In the genomic region with DNA sequence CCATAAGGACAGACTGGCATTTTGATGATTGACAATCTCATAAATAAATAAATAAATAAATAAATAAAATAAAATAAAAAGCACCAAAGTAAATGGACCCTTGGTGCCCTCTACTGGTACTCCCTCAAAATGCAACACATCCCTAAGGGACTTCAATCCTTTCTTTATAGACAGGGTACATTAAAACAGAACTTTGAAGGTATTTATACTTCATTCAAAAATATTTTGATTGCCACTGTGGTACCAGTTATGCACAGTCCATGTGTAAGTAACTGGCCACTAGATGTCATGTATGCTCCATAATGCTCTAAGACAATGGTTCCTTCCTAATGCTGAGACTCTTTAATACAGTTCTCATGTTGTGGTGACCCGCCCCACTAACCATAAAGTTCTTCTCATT, we compare ENCODE assay signal across 9 mouse cellular contexts. TPM values are rescaled to one million over a fixed set of nuclear protein-coding genes. Genes with fewer than 3 reads are reported as not detected.
A peak's percentile ranks its signal among the peaks of the same experiment; 100 is the strongest.
DNase-seq lines count a peak whose midpoint lies in the region; ATAC-seq and TF ChIP-seq lines count a peak whose summit lies in the region.
"Had no signal": no experiment of that assay in that cellular context is flagged by ENCODE, and none has a peak within 500 bp of the region (broad histone marks: within the 10 kb centered on the region; RNA-seq: fewer than 3 reads in every experiment).

No protein-coding gene starts in this region.

- peak; percentile 34 to 37 for DNase-seq in cerebellum, adult 2 months
- peak; percentile 22 to 63 for DNase-seq in left cerebral cortex, postnatal 14 days (ENCODE audit: low spot score in 2 of 2)
- DNase-seq in left cerebral cortex, adult 8-10 months (ENCODE audit: low spot score in 2 of 2), result no peak
- peak; percentile 60 for DNase-seq in naive thymus-derived CD4-positive, alpha-beta T cell, adult 2 months (ENCODE audit: low read depth)
- no peak for DNase-seq in spleen, postnatal 4 days (ENCODE audit: low spot score in 2 of 2)
- DNase-seq: liver, embryonic 13.5 days had no signal

- peaks cover 8% of the 10 kb centered on the region; the same call in 1 of the 2 replicates for H3K4me1 ChIP-seq in cerebellum, adult 2 months (ENCODE audit: control insufficient read depth, insufficient read depth, low read length)

- 87% methylated on average over 1 of the region's 1 CpGs for WGBS in cerebellum, adult 2 months

- no peak overlapping the region for H3K4me3 ChIP-seq in cerebellum, adult 2 months (replicated peaks; ENCODE audit: insufficient read depth, low read depth, low read length)
- H3K4me3 ChIP-seq: liver, embryonic 13.5 days had no signal

- ATAC-seq in cerebellum, adult (ENCODE audit: insufficient number of reproducible peaks, low FRiP score, low TSS enrichment), result no peak
- ATAC-seq in activated CD4-positive, CD25-positive, alpha-beta regulatory T cell, adult 4 months, result peak; percentile 70
- peak; percentile 66 for ATAC-seq in inflammation-experienced regulatory T-cells, adult 6 months

- no peaks in the 10 kb centered on the region for H3K27me3 ChIP-seq in cerebellum, adult 2 months (ENCODE audit: control insufficient read depth, insufficient read depth, low read length)
- H3K27me3 ChIP-seq: liver, embryonic 13.5 days had no signal

- TF ChIP-seq POLR2A in cerebellum, adult 2 months (IDR thresholded peaks at IDR 0.05; ENCODE audit: borderline replicate concordance, insufficient read depth, low read length), result no peak

- H3K27ac ChIP-seq in cerebellum, adult 2 months (ENCODE audit: insufficient read depth, low read length), result no peak overlapping the region
- H3K27ac ChIP-seq: liver, embryonic 13.5 days had no signal

- intact Hi-C loops in left cerebral cortex, postnatal 14 days (cut with DNase I), result loop anchor here (2.0 kb wide), 1 partner anchor 649 kb away; no protein-coding TSS in a partner anchor

- TF ChIP-seq CTCF in cerebellum, adult 2 months (IDR thresholded peaks at IDR 0.05; ENCODE audit: borderline replicate concordance, insufficient read depth, low read depth, low read length), result peak; percentile 17; the same call in 1 of the 2 replicates

RNA-seq across cellular contexts. Expression of a gene that starts 12.5 kb away (rescaled TPM):
- 0.05 and 0.07 TPM in 2 replicates for polyA plus RNA-seq in cerebellum, adult 2 months (2012; rRNA removed)
- 1 to 10 TPM; 1.4 to 1.6 TPM for total RNA-seq in left cerebral cortex, postnatal 14 days (2021)
- total RNA-seq in left cerebral cortex, adult 8-10 months (2022), result 1 to 10 TPM in 1 of 4 experiments, under 1 TPM in 3; 0.40 to 1.0 (median 0.46) TPM
- 10 to 100 TPM; 13.6 to 14.4 TPM for polyA plus RNA-seq in activated CD4-positive, CD25-positive, alpha-beta regulatory T cell, adult 4 months (2017; shearing (Covaris generic))
- 10 to 100 TPM in 1 of 3 experiments, 1 to 10 TPM in 2; 3.6 to 44.7 (median 3.8) TPM for polyA plus RNA-seq in inflammation-experienced regulatory T-cells, adult 6 months (2017; shearing (Covaris generic))

RNA-seq across cellular contexts. Expression of a gene that starts 52.6 kb away (rescaled TPM):
- polyA plus RNA-seq in cerebellum, adult 2 months (2012; rRNA removed), result 1.4 and 1.7 TPM in 2 replicates
- total RNA-seq in left cerebral cortex, postnatal 14 days (2021), result 10 to 100 TPM; 10.3 to 11.5 TPM
- total RNA-seq in left cerebral cortex, adult 8-10 months (2022), result 10 to 100 TPM; 10.0 to 12.9 (median 10.2) TPM
- polyA plus RNA-seq in activated CD4-positive, CD25-positive, alpha-beta regulatory T cell, adult 4 months (2017; shearing (Covaris generic)), result under 1 TPM in 1 of 2 experiments, not detected in 1; 0.20 TPM
- polyA plus RNA-seq in inflammation-experienced regulatory T-cells, adult 6 months (2017; shearing (Covaris generic)), result under 1 TPM in 2 of 3 experiments, not detected in 1; 0.10 to 0.23 TPM

Comparison
In these comparisons a context has a peak if more than half of its experiments do, and no peak if none do; other contexts are left out.
1. DNase-seq: peak in cerebellum, adult 2 months (2 of 2), left cerebral cortex, postnatal 14 days (2 of 2) and naive thymus-derived CD4-positive, alpha-beta T cell, adult 2 months (single experiment); none in left cerebral cortex, adult 8-10 months (0 of 2) and spleen, postnatal 4 days (0 of 2).